Mouse (Mus musculus) adrenal gland, postnatal 10 days (tissue): ENCODE data around the gene Grk6. TPM values are rescaled to one million over a fixed set of nuclear protein-coding genes. Genes with fewer than 3 reads are reported as not detected.

Experiments
- DNase-seq: peaks from one replicate; pipeline ENCODE4 v3.0.0; 2021; ENCODE audit warnings: mixed read lengths
- long read RNA-seq, 2 experiments: library from polyadenylated mRNA; stranded (forward); transcript quantifications; one replicate each; pipeline ENCODE4 v2.0.0; 2021
- total RNA-seq, 2 experiments: library from RNA; stranded (reverse); gene quantifications; 2 replicates each; pipeline ENCODE4 v1.2.3; 2021

The Grk6 gene
- 10 to 100 TPM; 40.2 to 47.0 TPM for total RNA-seq
- long read RNA-seq, experiment 1, transcript Grk6-203 (16 exons, 1,997 nt), result minor isoform, 16 of 67 reads
- long read RNA-seq, experiment 1, transcript Grk6-201 (16 exons, 2,994 nt), result major isoform, 28 of 67 reads
- long read RNA-seq, experiment 1, partial matches to known transcripts, result 14 of 67 reads
- long read RNA-seq, experiment 1, other reads (novel, unspliced or antisense), result 8 of 67 reads
- long read RNA-seq, experiment 2, transcript Grk6-203 (16 exons, 1,997 nt), result minor isoform, 17 of 64 reads
- long read RNA-seq, experiment 2, transcript Grk6-201 (16 exons, 2,994 nt), result major isoform, 28 of 64 reads
- long read RNA-seq, experiment 2, partial matches to known transcripts, result 5 of 64 reads
- long read RNA-seq, experiment 2, other reads (novel, unspliced or antisense), result 6 of 64 reads

DNA sequence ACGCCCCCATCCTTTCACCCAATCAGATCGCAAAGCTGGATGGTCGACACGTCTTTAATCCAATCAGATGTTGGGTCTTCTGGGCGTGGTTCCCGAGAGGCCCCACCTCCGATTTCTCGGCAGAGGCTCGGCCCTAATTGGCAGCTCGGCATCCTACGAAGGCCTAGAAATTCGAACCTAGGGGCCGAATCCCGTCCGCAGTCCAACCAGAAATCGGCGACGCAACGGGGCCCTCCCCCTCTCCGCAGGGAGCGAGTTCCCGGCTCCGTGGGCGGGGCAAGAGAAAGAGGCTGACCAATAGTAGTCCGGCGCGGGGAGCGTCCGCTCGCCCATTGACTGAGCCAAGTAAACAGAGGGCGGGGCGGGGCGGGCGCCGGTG is at the start of gene Grk6:
Grk6 (plus strand) TSS at position 136 of the 379 bp plus-strand sequence.
- DNase-seq, result peak; percentile 99

GRCm38 (mm10) chr13:55398088-55398487 is 46.8 kb upstream of the Grk6 start, which contains the start of gene Slc34a1:
Slc34a1 (plus strand) TSS chr13:55398187.
- no peak for DNase-seq

- no peak for DNase-seq
Observed at GRCm38 (mm10) chr13:55399300-55400038, 45.4 kb upstream of the Grk6 start.

GRCm38 (mm10) chr13:55400039-55400346 is 44.9 kb upstream of the Grk6 start:
- DNase-seq, result no peak

DNA sequence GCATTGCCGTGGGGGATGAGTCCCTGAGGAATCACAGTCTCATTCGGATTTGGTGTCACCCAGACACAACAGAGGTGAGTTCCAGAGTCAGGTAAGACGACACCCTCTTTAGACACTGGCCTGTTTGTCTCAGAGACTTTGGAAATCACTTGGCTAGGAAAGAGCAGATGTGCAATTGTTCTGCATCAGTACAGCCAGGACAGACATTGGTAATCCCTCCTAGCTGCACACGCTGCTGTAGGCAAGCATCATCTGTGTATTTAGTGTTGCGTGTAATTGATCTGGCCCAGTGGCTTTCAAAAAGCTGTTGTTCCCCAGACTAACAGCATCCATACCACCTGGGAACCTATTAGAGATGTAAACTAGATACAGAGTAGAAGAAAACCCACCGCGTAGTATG is 41.6 kb upstream of the Grk6 start:
- DNase-seq, result no peak

- no peak for DNase-seq
Observed at GRCm38 (mm10) chr13:55403935-55404852, 40.7 kb upstream of the Grk6 start.

GRCm38 (mm10) chr13:55404853-55405782 is 39.8 kb upstream of the Grk6 start:
- DNase-seq, result peak; percentile 83

DNA sequence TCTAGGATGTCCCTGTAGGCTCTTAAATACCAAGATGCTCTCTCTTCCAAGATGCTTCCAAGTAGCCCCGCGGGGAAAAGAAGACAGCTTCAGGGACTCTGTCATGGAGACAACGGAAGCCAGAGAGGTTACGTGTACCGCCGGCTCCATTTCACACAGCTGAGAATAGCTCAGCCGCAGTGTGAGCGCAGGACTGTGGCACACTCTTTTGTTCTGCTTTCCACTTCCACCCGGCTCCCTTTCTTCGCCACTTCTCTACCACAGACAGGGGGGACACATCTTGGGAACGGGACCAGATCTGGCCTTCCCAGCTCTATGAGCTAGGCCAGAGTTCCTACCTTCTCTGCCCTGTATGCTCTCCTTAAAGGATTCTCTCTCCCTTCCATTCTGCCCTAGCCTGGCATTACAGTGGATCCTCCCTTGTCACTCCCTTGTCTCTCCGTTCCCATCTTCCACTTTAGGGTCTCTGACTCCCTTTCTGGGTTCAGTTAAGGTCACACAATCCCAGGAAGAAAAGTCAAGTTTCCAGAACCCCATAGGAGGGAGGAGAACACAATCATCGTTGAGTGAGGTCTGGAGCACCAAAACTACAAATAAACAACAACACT is 39.0 kb upstream of the Grk6 start:
- no peak for DNase-seq

GRCm38 (mm10) chr13:55407341-55407740 is 37.5 kb upstream of the Grk6 start:
- DNase-seq, result no peak

DNA sequence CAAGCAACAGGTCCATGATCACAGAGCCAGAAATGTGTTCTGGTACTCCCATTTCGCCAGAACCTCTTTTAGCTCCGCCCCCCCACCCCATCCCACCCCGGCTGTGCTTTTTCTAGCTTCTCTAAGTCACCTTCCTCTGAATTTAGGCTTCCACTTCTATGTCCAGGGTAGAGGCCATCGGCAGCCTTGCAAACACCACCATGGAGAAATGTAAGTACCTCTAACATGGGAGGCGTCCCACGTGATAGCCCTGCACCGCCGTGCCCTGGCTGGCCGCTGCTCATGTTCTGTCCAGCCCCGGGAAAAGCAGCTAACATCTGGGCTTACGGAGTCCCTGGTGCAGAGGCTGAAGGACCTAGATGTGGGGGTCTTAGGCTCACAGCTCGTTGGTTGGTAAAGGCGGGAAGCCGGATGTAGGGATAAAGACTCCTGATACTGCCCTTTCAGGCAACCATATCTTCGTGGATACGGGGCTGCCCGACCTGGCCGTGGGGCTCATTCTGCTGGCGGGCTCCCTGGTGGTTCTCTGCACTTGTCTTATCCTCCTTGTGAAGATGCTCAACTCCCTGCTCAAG is 36.2 kb upstream of the Grk6 start:
- no peak for DNase-seq

DNA sequence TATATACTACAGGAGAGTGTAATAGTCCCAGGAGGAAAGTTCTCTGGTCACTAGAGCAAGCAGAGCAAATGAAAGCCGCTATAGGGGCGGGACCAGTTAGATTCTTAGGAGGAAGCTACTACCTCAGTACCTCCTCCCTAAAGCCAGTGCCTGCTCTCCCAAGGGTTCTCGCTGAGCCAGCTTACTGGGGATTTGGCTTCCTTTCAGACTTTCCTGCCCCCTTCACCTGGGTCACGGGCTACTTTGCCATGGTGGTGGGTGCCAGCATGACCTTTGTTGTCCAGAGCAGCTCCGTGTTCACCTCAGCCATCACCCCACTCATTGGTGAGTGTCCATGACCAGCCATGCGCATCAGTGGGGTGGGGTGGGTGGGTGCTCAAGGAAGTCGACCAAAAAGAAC is 33.0 kb upstream of the Grk6 start:
- DNase-seq, result no peak

- DNase-seq, result no peak
Observed at GRCm38 (mm10) chr13:55412643-55413307, 32.1 kb upstream of the Grk6 start.

DNA sequence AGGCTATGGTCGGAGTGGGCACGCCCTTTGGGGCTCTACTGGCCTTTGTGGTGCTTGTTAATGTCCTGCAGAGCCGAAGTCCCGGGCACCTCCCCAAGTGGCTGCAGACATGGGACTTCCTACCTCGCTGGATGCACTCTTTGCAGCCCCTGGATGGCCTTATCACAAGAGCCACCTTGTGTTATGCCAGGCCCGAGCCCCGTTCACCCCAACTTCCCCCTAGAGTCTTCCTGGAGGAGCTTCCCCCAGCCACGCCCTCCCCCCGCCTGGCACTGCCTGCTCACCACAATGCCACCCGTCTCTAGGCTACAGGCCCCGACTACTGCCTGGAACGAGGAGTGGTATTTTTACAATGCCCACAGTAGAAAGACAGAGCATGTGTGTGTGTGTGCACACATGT is 31.5 kb upstream of the Grk6 start:
- no peak for DNase-seq

- DNase-seq, result peak; percentile 52
Observed at GRCm38 (mm10) chr13:55414743-55415380, 30.0 kb upstream of the Grk6 start, which contains the start of gene Pfn3. Pfn3 (minus strand) TSS chr13:55415232.

GRCm38 (mm10) chr13:55418004-55418403 is 26.9 kb upstream of the Grk6 start:
- peak; percentile 95 for DNase-seq

DNA sequence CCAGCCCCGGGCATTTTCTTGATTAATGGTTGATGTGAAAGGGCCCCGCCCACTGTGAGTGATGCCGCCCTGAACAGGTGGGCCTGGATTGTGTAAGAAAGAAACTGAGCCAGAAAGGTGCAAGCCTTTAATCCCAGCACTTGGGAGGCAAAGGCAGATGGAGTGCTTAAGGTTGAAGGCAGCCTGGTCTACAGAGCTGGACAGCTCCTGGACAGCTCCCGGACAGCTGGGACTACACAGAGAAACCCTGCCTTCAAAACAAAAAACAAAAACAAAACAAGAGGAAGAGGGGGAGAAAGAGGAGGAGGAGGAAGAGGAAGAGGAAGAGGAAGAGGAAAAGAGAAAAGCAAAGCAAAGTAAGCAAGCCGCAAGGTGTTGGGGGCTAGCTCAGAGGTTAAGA is 25.7 kb upstream of the Grk6 start:
- no peak for DNase-seq

DNA sequence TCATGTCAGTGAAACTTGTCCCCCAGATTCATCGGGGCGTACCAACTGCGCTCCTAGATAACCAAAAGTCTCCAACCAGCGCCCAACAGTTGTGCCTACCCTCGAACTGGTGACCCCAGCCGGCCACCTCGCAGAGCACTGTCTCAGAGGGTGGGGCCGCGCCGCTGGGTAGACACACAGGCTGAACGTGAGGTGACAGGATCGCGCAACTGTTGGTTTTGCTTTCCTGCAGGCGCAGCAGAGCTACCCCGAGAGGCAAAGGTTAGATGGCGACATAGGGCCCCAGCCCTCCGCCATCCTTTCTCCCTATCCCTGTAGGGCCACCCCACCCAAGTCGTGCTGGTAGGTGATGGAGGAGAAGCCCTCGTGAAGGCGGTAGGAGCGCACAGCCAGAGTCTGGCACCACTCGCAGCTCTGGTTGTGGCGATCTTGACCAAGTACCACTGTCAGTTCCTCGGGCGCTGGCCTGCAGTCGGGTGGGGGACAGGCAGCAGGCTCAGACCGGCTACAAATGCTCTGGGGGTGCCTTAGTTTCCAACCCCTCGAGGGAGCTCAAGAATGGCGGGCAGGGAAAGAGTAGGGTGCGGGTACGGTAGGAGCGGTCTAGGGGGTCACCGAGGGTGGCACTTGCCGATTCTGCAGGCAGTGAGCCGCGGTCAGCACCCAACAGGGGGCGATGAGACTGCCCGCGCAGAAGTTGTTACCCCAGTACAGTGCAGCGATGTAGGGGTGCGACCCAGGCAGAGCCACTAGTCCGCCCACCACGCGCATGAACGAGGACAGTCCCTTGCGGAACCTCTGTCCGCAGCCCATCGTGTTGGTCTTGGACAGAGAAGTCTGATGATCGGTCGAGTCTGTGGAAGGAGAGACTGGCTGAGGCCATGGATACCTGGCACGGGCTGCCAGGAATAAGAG is 24.6 kb upstream of the Grk6 start:
- no peak for DNase-seq
